Mouse (Mus musculus): ENCODE results near the gene Zfp282.
A peak's percentile ranks its signal among the peaks of the same experiment; 100 is the strongest.

Zfp282 gene

GRCm38 (mm10) chr6:47904361-47904760 lies 27.4 kb downstream of the Zfp282 start:
- no peak for DNase-seq

GRCm38 (mm10) chr6:47904917-47905695 lies 28.1 kb downstream of the Zfp282 start:
- no peak for DNase-seq

GRCm38 (mm10) chr6:47906326-47906725 lies 29.3 kb downstream of the Zfp282 start:
- DNase-seq = no peak

GRCm38 (mm10) chr6:47909007-47909406 lies 32.0 kb downstream of the Zfp282 start:
- DNase-seq = no peak

GRCm38 (mm10) chr6:47911650-47912049 lies 34.6 kb downstream of the Zfp282 start:
- DNase-seq = no peak

- DNase-seq = no peak
Measured at GRCm38 (mm10) chr6:47912991-47913390, 36.0 kb downstream of the Zfp282 start.

- no peak for DNase-seq
Measured at GRCm38 (mm10) chr6:47917051-47917450, 40.0 kb downstream of the Zfp282 start.

- no peak for DNase-seq
Measured at GRCm38 (mm10) chr6:47918768-47919274, 41.8 kb downstream of the Zfp282 start.

- DNase-seq = no peak
Measured at GRCm38 (mm10) chr6:47919646-47920446, 42.8 kb downstream of the Zfp282 start.

GRCm38 (mm10) chr6:47920447-47921340 lies 43.7 kb downstream of the Zfp282 start, which contains the start of gene Zfp212:
TSS of gene Zfp212 (plus strand) at chr6:47920476.
- DNase-seq = peak; percentile 91

- no peak for DNase-seq
Measured at GRCm38 (mm10) chr6:47942461-47942860, 65.5 kb downstream of the Zfp282 start.

GRCm38 (mm10) chr6:47943021-47943691 lies 66.2 kb downstream of the Zfp282 start:
- DNase-seq = peak; percentile 66

GRCm38 (mm10) chr6:47943721-47944120 lies 66.7 kb downstream of the Zfp282 start:
- DNase-seq = no peak

- no peak for DNase-seq
Measured at GRCm38 (mm10) chr6:47947388-47947787, 70.4 kb downstream of the Zfp282 start.

GRCm38 (mm10) chr6:47953191-47953726 lies 76.3 kb downstream of the Zfp282 start, which contains the start of gene Zfp956:
TSS of gene Zfp956 (plus strand) at chr6:47953390.
- DNase-seq = peak; percentile 96

GRCm38 (mm10) chr6:47954425-47954824 lies 77.4 kb downstream of the Zfp282 start:
- DNase-seq = no peak

- no peak for DNase-seq
Measured at GRCm38 (mm10) chr6:47957816-47958215, 80.8 kb downstream of the Zfp282 start.
